Mouse (Mus musculus) embryonic facial prominence, embryonic 14.5 days (tissue): ENCODE measurements around the gene Ush2a. TPM values are rescaled to one million over a fixed set of nuclear protein-coding genes. Genes with fewer than 3 reads are reported as not detected.

ENCODE experiments used
- ATAC-seq: fragments of 200-750 bp; cut with Nextera tagmentation; 2 replicates; pipeline ENCODE4 v1.8.0; 2017; ENCODE audit warnings: low read depth, moderate number of reproducible peaks, moderate TSS enrichment
- DNase-seq: peaks from one replicate; pipeline ENCODE4 v3.0.0-alpha.2; 2015; ENCODE audit warnings: low spot score
- H3K27ac ChIP-seq: fragments of 300-500 bp; sonication (generic); replicated peaks from 2 replicates; pipeline ENCODE4 v1.5.1; 2014; ENCODE audit warnings: low read depth, mild to moderate bottlenecking, low read length, moderate library complexity
- H3K27me3 ChIP-seq: fragments of 300-500 bp; sonication (generic); replicated peaks from 2 replicates; pipeline ENCODE4 v1.6.1; 2014; ENCODE audit warnings: low read length; ENCODE audit not compliant: control insufficient read depth, insufficient read depth
- H3K36me3 ChIP-seq: fragments of 300-500 bp; sonication (generic); 2 replicates; pipeline ENCODE4 v1.6.1; 2014; ENCODE audit warnings: low read length, mixed read lengths; ENCODE audit not compliant: control insufficient read depth, insufficient read depth
- H3K4me1 ChIP-seq: fragments of 300-500 bp; sonication (generic); 2 replicates; pipeline ENCODE4 v1.6.1; 2014; ENCODE audit warnings: antibody characterized with exemption, low read length; ENCODE audit not compliant: control insufficient read depth, insufficient read depth
- H3K4me2 ChIP-seq: fragments of 300-500 bp; sonication (generic); 2 replicates; pipeline ENCODE4 v1.6.1; 2014; ENCODE audit warnings: low read depth, mild to moderate bottlenecking, low read length, moderate library complexity, mixed read lengths
- H3K4me3 ChIP-seq: fragments of 300-500 bp; sonication (generic); 2 replicates; pipeline ENCODE4 v1.5.1; 2014; ENCODE audit warnings: low read depth, mild to moderate bottlenecking, low read length
- H3K9ac ChIP-seq: fragments of 300-500 bp; sonication (generic); 2 replicates; pipeline ENCODE4 v1.6.1; 2014; ENCODE audit warnings: low read depth, mild to moderate bottlenecking, low read length, moderate library complexity, mixed read lengths
- H3K9me3 ChIP-seq: fragments of 300-500 bp; sonication (generic); 2 replicates; pipeline ENCODE4 v1.6.1; 2016; ENCODE audit warnings: low read length; ENCODE audit not compliant: control insufficient read depth
- whole genome bisulfite sequencing: fragments of 180-500 bp; shearing (Covaris S2); extraction: QIAGEN DNeasy Blood & Tissue Kit; methylation state at CpG from one replicate; pipeline ENCODE4 v1.1.7; 2014; 5-methylcytosine and 5-hydroxymethylcytosine counted together
- polyA plus RNA-seq: library from polyadenylated mRNA; unstranded; fragments of >200 nt; fragmentation: Nextera tagmentation; extraction: Ambion mirVana; gene quantifications from 2 replicates; pipeline ENCODE4 v1.2.1, GENCODE M21; 2014

Gene Ush2a
- polyA plus RNA-seq, 1 experiment from 2014 or later, result 0.25 TPM

DNA sequence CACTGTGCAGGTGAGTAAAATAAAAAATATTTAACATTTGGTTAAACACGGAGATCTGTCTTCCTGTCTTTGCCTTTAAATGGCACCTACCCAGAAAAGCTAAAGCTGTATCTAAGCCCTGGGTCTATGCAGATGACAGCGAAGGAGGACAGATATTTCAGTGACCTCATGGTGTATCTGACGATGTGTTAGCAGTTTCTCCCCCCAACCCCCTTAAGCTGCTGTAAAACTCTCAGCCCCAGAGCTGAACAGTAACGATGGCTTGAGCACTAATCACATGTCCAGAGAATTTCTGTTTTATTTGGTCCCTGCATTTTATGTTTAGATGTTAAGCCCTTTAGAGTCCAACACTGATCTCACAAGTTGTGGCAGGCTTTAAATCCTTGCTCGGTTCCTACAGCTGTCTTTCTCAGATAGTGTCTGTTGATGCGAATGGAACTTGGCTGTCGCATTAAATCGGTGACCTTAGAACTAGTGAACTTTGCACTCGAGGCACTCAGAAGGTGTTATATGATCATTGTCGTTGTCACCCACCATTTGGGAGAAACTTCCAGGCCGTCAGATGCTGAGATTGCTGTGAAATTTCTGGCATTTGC is 5.4 kb downstream of the Ush2a start:
- H3K4me2 ChIP-seq, result no peak overlapping the region
- H3K9ac ChIP-seq, result no peak overlapping the region
- ATAC-seq, result no peak
- DNase-seq, result no peak
- no peaks in the 10 kb centered on the region for H3K36me3 ChIP-seq
- H3K27ac ChIP-seq, result no peak overlapping the region
- no peaks in the 10 kb centered on the region for H3K4me1 ChIP-seq
- H3K4me3 ChIP-seq, result no peak overlapping the region
- H3K27me3 ChIP-seq, result no peaks in the 10 kb centered on the region
- H3K9me3 ChIP-seq, result no peaks in the 10 kb centered on the region
- WGBS, result 70% methylated on average over 11 of the region's 11 CpGs

DNA sequence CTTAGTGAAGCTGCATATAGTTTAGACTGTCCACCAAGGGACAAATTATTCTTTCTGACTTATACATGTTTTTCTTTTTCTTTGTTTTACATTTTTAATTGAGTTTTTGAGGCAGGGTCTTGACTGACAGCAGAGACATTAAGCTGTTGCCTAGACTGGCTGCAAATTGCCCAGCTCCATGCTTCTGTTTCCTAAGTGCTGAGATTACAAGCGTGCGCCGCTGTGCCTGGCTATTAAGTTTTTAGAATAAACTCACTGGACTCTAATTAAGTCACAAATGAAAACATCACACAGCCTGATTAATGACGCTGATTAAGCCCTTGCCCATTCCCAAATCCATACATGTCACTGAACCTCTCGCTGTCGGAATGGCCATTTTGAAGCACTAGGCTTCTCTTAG is 7.2 kb downstream of the Ush2a start:
- Histone ChIP-seq H3K4me2 (no peak overlapping the region), H3K36me3 (no peaks in the 10 kb centered on the region), H3K4me3 (no peak overlapping the region), H3K27ac (no peak overlapping the region), H3K27me3 (no peaks in the 10 kb centered on the region), H3K4me1 (no peaks in the 10 kb centered on the region), H3K9me3 (no peaks in the 10 kb centered on the region), H3K9ac (no peak overlapping the region)
- DNase-seq (no peak), ATAC-seq (no peak)
- WGBS, result 84% methylated on average over 6 of the region's 6 CpGs

DNA sequence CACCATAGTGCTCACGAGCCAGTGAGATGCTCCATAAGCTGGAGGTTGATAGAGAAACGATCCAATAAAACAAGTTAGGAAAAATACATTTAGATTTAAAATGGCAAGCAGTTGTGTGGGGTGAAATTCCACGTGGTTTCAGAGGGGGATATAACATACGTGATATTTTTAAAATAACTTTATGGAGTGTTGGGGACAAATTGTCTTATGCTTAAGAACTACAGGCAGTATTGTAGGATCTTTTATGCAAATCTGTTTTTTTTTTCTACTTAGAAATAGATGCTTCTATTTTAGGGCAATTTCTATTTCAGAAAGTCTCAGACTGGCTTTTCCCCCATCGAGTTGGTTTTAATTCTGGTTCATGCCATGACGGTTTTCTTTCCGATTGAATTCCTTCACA is 51.5 kb downstream of the Ush2a start:
- no peak for ATAC-seq
- Histone ChIP-seq H3K9ac (no peak overlapping the region), H3K36me3 (no peaks in the 10 kb centered on the region), H3K27ac (no peak overlapping the region), H3K4me3 (no peak overlapping the region), H3K4me2 (no peak overlapping the region), H3K9me3 (peaks cover 6% of the 10 kb centered on the region; the same call in 1 of the 2 replicates), H3K4me1 (no peaks in the 10 kb centered on the region), H3K27me3 (no peaks in the 10 kb centered on the region)
- DNase-seq, result no peak
- WGBS, result 75% methylated on average over 7 of the region's 7 CpGs

DNA sequence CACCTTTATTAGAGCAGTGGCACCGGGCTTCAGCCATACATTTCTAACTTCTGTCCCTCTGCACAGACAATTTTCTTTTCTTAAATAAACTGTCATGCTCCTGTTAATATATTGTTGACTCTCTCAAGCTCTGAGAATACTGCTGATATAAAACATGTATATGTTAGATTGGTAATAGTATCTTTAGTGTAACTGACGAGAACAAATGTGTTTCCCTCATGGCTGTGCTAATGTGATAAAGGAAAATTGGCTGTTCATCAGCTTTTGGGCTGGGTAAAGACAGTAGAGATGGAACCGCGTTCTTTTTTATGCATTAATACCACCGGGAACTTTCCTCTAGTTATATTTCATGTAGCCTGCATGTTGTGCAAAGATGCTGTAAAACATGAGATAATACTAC is 54.8 kb downstream of the Ush2a start:
- ATAC-seq (no peak), DNase-seq (no peak)
- Histone ChIP-seq H3K27ac (no peak overlapping the region), H3K4me3 (no peak overlapping the region), H3K27me3 (no peaks in the 10 kb centered on the region), H3K36me3 (no peaks in the 10 kb centered on the region), H3K4me1 (no peaks in the 10 kb centered on the region), H3K9me3 (peaks cover 2% of the 10 kb centered on the region; the same call in 1 of the 2 replicates), H3K4me2 (no peak overlapping the region), H3K9ac (no peak overlapping the region)
- WGBS, result 85% methylated on average over 5 of the region's 5 CpGs

DNA sequence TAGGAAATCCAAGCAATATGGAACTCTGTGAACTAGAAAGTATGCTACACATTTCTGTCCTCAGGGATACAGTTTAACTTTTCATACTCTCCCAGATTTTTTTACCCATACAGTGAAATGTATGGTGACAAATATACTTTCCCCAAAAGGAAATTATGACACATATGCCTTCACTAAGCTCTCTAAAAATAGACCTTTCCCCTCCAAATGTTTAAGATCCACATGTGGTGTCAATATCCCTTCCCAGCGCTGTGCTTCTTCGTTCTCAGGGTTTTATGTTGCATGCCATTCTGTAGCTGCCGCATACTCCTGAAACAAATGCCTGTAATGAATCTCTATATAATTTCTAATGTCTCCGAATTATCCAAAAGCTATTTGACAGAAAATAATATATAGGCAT is 58.4 kb downstream of the Ush2a start:
- H3K4me2 ChIP-seq, result no peak overlapping the region
- H3K9ac ChIP-seq, result no peak overlapping the region
- WGBS, result 29% methylated on average over 4 of the region's 4 CpGs
- H3K27ac ChIP-seq, result no peak overlapping the region
- ATAC-seq, result no peak
- H3K4me3 ChIP-seq, result no peak overlapping the region
- DNase-seq, result peak; percentile 75
- H3K36me3 ChIP-seq, result no peaks in the 10 kb centered on the region
- no peaks in the 10 kb centered on the region for H3K27me3 ChIP-seq
- H3K4me1 ChIP-seq, result no peaks in the 10 kb centered on the region
- no peaks in the 10 kb centered on the region for H3K9me3 ChIP-seq

DNA sequence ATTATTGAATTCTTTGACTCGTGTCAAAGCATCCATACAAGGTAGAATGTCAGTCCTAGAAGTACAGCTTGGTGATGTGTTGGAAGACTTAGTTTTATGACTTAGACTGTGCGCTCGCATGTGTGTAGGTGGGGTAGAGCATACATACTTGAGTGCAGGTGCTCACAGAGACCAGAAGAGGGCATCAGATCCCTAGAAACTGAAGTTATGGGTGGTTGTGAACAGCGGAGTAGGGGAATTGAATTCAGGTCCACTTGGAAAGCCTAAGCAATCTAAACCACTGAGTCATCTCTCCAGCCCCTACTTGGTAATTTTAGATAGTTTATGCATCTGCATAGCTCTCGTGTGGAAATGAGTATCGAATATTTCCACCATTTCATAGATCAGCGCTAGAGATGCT is 59.7 kb downstream of the Ush2a start:
- no peaks in the 10 kb centered on the region for H3K36me3 ChIP-seq
- no peaks in the 10 kb centered on the region for H3K27me3 ChIP-seq
- H3K4me3 ChIP-seq, result no peak overlapping the region
- DNase-seq (no peak), ATAC-seq (no peak)
- 81% methylated on average over 7 of the region's 7 CpGs for WGBS
- no peaks in the 10 kb centered on the region for H3K4me1 ChIP-seq
- H3K9me3 ChIP-seq, result no peaks in the 10 kb centered on the region
- H3K27ac ChIP-seq, result no peak overlapping the region
- H3K9ac ChIP-seq, result no peak overlapping the region
- no peak overlapping the region for H3K4me2 ChIP-seq

DNA sequence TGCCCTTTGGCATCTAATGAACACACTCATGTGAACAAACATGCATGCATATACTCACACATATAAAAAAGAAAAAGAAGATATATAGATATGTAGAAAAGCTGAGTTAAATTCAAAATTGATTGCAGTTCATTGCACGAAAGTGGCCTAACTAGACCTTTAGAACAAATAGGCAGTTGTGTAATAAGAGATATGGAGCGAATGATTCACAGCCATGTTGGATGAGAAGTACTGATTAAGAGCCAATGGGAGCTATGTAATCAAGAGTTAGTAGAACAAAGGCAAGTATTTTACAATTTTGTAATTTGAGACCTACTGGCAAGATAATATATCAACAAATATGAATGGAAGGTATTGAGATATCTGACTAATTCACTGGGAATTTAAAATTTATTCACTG is 68.6 kb downstream of the Ush2a start:
- H3K4me3 ChIP-seq, result no peak overlapping the region
- H3K27me3 ChIP-seq, result no peaks in the 10 kb centered on the region
- H3K36me3 ChIP-seq, result no peaks in the 10 kb centered on the region
- H3K4me1 ChIP-seq, result no peaks in the 10 kb centered on the region
- no peak overlapping the region for H3K27ac ChIP-seq
- H3K4me2 ChIP-seq, result no peak overlapping the region
- no peak for ATAC-seq
- H3K9ac ChIP-seq, result no peak overlapping the region
- H3K9me3 ChIP-seq, result no peaks in the 10 kb centered on the region
- WGBS, result 90% methylated on average over 2 of the region's 2 CpGs
- no peak for DNase-seq

DNA sequence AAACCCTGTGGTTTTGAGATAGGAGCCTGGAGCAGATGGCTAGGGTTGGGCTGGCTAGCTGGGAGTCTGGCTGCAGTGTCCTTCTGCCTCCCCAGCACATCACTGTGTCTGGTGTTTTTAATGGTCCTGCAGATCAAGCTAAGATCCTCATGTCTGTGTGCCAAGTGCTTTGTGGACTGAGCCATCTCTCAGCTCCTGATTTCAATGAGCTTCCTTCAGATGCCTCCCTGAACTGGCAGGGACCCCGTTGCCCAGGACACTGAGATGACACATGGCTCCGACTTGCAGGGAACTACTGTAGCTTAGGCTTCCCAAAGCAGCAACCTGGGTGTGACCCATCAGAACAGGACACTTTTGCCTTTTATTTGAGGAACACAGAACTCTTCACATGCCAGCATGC is 72.1 kb downstream of the Ush2a start:
- no peak for ATAC-seq
- no peak overlapping the region for H3K27ac ChIP-seq
- no peak for DNase-seq

DNA sequence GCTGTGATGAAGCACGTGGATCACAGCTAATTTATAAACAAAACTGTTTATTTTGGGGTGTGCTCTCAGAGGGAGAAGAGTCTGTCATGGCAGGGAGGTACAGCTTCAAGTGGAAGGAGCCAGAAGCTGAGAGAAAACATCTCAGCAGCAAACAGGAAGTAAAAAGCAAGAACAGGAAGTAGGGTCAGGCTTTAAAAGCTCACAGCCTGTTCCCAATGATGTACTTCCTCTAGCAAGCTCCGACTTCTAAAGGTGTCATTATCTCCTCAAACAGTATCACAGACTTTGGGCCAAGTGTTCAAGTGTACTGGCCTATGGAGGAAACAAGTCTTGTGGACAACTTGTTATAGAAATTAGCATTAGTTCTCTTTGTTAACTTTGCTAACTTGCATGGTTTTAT is 85.9 kb downstream of the Ush2a start:
- no peak overlapping the region for H3K9ac ChIP-seq
- H3K4me3 ChIP-seq, result no peak overlapping the region
- no peak overlapping the region for H3K4me2 ChIP-seq
- H3K9me3 ChIP-seq, result no peaks in the 10 kb centered on the region
- no peaks in the 10 kb centered on the region for H3K4me1 ChIP-seq
- ATAC-seq (no peak), DNase-seq (no peak)
- H3K36me3 ChIP-seq, result no peaks in the 10 kb centered on the region
- no peak overlapping the region for H3K27ac ChIP-seq
- WGBS, result 53% methylated on average over 2 of the region's 2 CpGs
- no peaks in the 10 kb centered on the region for H3K27me3 ChIP-seq

More for the DNA sequence above, 72.1 kb downstream of the Ush2a start:
- Histone ChIP-seq H3K4me3 (no peak overlapping the region), H3K27me3 (no peaks in the 10 kb centered on the region), H3K9ac (no peak overlapping the region), H3K4me2 (no peak overlapping the region), H3K9me3 (no peaks in the 10 kb centered on the region), H3K4me1 (no peaks in the 10 kb centered on the region), H3K36me3 (no peaks in the 10 kb centered on the region)
- WGBS, result 95% methylated on average over 2 of the region's 2 CpGs
